Mouse (Mus musculus) frontal cortex, postnatal 10 days (tissue): ENCODE measurements around the gene Tepsin.

Source experiments
- DNase-seq, 2 experiments: peaks; one replicate each; pipeline ENCODE4 v3.0.0; 2022; ENCODE audit warnings: low spot score in 2 of 2, mixed read lengths in 1 of 2

The Tepsin gene

DNA sequence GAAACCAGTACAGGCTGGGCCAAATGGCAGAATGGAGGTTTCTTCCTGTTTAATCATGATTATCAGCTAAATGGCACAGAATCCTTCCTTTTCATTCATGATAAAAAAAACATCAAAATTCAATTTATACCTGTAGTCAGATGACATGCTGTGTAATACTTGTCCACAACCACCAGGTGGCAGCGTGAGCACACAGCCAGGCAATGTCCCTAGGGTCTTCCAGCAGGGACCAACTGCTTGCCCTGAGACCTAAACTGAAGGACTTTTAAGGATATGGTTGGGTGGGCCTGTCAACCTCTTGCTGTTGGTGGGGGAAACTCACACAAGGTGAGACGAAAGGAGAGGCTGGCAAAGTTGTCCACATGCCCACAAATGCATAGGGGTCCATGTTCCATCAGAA is 12.5 kb upstream of the Tepsin start:
- DNase-seq = peak in 1 of 2 experiments; percentile 63

DNA sequence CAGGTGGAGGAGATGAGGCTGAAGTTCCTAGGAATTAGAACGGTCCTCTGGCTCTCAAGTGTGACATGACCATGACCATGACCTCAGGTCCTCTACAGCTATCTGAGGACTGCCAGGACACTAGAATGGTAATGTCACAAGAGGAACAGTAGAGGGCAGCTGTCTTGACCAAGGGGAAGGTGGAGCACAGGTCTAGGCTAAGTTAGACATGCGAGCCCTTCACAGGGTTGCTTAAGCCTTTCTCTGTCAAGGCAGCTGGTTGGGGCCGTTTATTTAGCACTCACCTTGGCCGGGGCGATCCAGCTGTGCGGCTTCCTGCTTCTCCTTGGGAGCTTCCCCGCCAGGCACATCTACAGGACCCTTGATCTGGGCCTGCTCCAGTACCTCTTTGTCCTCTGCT is 12.0 kb upstream of the Tepsin start:
- no peak for DNase-seq

DNA sequence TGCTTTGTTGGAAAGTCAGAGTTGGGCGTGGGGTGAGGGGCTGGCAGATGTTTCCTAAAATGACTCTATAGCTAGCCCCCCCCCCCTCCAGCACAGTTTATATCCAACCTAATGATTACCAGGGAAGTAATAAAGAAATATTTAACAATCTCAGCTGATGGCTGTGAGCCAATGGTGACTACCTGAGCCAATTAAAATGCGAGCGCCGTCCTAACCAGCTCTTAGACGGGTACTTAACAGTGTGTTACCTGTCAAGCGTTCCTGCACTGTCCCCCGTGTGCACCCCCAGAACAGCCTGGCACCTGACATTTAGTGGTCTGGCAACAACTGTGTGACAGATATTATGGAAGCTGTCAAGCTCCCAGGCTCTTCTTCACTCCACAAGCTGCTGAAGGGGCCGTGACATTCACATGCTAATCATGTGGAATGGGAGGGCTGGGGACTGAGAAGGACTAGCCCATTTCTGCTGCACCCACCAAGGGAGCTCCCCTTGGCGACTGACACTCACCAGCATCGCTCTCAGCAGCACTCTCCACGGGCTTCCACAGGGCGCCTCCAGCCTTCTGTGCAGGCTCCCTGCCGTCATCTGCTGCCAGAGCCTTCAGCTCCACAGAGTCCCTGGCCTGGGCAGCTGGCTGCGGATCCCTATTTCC is 11.2 kb upstream of the Tepsin start:
- DNase-seq = no peak

DNA sequence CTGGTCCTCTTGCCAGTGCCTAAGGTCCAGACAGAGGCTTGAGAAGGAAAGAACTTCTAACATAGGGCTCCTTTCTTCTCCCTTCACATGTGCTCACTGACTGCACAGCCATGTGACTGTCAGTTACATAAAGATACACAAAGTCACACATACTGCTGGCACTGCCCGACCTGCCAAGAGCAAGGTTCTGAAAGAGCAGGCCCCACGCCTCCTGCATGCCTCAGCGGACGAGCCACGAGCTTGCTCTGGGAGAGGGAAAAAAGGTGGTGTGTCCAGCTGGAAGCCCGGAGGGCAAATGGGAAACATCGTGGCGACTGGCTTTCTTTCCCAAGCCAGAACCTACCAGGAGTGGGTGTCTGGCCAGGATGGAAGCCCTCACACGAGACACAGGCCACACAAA is 9.3 kb upstream of the Tepsin start:
- DNase-seq = no peak

DNA sequence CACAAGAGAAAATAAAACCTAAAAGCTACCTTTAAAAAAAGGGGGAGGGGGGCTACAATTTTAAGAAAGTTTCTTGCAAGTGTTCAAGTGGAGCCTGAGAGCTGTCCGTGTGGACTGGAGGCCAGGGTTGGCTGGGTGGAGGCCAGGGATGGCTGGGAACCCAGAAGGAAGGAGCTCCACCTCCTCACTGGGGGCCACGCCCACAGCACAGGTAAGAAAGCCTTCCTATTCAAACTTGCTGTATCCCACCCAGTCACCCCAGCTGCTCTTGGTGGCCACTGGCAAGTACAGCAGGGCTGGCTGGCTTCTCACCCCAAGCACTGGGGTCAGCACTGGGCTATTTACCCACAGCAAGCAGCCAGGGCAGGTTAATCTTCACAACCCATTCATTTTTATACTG is 8.5 kb upstream of the Tepsin start:
- DNase-seq = no peak

DNA sequence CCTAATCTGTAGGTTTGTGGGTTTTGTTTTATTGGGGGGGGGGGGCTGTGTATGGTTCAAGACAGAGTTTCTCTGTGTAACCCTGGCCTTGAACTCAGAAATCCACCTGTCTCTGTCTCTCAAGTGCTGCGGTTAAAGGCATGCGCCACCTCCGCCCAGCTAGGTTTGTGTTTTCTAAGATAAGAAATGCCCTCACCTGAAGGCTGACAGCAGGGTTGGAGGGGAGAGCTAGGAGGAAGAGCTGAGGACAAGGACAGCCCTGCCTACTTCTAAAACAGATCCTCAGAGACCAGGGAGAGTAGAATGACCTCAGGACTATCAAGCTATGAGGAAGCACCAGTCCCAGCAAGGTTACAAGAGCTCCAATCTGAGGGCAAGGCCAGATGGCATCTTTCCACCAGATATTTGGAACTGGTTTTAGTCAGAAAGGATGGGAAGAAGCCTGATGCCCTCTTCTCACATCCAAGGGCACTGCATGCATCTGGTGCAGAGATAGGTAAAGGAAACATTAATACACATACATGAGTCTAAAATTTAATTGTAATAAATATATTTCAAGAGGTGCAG is 5.0 kb upstream of the Tepsin start:
- no peak for DNase-seq

DNA sequence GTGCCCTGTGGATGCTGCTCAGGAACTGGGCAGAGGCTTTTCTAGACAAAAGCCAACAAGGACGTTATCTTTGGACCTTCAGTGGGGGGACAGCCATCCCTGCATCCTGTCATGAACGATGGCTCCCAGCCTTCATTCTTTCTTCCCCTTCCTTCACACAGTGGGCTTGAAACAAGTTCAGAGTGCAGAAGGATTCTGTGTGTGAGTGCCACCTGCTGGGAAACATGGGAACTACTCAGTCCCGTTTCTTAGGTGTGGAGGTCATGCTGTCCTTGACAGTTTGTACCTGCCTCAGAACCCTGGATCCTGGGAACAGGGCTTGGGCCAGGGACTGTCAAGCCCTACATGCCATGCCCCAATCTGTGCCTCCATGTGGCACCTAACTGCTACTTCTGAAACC is 2.5 kb upstream of the Tepsin start:
- DNase-seq = peak in 1 of 2 experiments; percentile 63

DNA sequence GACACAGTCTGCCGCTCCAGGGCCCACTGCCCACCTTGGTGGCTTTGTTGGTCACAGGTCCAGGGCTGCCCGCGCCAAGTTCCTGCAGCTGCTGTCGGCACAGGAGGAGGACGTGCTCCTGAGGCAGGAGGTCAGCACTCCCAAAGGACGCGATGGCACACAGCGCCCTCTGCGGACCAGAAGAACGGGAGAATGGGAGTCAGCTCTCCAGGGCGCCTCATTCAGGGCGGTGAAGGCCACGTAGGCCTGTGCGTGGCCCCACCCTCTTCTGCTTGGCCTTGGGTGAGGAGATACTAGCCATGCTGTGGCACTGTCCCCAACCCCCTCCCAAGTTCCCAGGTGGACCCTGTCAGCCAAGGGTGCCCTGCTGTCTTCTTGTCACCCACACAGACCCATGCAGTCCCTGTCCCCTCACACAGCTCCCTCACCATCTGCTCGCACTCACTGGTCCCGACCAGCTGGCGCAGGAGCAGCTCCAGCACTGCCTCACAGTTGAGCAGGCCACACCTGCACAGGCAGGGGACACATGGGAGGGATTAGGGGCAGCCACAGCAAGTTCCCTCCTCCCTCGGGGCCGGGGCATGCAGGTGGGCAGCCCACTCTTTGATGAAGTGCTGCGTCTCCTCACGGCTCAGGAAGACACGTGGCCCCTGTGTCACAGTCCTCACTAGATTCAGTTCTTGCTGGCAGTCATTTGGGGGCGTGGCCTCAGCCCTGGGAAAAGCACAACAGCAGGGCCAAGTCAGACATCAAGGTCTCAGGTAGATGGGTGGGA is 5.5 kb downstream of the Tepsin start:
- no peak for DNase-seq

DNA sequence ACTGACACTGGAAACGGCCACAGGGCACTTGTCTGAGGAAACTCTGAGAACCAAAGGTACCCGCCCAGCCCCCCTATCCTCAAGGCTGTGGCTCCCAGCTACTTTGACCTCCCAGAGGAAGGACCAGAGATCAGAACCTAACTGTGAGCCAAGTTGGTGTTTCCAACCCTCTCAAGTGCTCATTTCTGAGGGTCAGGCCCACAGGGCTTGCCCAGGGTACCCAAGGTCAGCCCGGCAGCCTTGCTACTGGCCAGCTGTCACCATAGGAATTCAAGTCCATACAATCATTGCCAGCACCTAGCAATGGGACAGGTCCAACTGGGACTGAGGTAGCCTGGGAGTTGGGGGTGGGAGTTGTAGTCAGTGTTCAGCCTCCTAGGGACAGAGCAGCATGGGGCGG is 7.9 kb downstream of the Tepsin start:
- no peak for DNase-seq

DNA sequence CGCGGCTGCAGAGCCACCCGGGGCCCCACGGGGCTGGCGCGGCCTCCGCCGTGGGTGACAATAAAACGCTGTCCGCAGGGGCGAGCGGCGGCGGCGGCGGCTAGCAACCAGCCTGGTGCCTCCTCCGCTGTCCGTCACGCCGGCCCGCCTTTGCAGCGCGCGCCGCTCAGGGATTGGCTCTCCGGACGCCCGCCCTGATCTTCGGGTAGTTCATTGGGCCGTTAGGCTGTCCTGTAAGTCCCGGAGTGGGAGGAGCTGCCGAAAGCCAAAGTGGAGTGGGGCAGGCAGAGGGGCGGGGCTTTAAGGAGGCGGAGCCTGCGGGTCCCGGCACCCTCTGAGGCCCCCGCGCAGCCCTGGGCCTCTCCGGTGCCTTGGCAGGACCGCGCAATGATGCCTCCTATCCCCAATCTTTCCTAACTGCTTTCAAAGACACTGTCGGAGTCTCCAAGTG is 11.8 kb downstream of the Tepsin start, which contains the start of gene Cep131:
Gene Cep131, minus strand, starts transcription at position 126 of the 451 bp plus-strand sequence.
- peak; percentile 95 to 98 for DNase-seq

DNA sequence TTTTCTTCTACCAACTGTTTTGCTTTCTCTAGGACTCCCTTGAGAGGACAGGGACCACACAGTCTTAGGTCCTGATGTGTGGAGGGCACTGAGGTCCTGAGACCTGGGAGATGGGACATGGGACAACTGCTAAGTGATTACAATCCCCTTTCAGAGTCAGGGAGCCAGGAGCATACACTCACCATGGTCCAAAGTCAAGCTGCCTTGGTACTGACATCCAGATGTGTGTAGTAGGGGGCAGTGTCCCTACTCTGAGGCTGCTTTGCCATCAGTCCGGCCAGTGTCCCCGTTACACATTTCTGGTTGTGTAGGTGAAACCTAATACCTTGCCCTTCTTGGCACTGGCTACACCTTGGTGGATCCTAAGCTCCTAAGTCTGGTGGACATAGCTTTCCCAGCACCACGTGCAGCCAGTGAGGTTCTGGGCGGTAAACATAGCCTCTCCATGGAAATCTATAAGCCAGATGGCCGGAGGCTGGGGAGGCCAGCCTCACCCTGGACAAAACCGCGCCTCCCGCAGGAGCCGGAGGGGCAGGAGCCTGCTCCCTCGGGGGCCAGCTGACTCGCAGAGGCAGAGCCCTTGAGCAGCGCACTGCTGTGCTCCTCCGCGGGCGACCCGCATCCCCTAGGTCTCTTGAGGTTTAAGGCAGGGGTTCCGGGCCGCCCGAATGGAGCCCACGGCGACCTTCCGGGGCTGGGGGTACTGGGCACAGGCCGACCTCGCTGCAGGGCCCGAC is 12.5 kb downstream of the Tepsin start:
- peak in 1 of 2 experiments; percentile 33 for DNase-seq

DNA sequence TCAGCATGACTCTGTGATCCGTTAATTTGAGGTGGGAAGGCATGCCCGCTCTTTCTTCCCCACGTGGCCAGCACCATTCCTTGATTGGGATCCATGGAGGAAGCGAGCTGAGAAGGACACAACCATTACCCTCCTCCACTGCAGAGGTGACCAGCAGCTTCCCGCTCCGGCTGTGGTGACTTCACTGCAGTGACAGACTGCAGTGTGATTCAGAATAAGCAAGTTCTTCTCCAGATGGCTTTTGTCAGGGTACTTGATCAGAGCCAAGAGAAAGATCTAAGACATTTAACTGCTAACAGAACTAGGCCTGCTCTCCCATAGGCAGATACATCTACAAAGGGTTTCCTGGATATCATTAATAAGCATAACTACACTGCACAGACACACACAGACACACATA is 18.2 kb downstream of the Tepsin start:
- no peak for DNase-seq

DNA sequence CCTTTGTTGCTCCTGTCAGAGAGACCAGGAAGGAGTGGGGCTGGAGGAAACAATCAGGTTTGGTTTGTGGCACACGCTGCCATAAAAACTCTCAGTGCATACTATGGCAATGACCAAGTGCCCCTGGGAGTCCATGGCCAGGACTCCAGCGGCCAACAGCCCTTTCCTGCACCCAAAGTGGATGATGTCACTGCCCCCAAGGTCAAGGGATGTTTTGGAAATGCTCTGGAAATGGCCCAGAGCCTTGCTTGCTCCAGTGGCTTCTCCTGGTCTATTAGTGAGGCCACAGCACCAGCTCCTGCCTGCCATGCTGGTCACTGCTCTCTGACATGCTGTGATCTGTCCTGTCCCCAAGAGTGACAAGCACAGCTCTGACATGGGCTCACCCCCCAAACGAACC is 22.3 kb downstream of the Tepsin start:
- DNase-seq = no peak

DNA sequence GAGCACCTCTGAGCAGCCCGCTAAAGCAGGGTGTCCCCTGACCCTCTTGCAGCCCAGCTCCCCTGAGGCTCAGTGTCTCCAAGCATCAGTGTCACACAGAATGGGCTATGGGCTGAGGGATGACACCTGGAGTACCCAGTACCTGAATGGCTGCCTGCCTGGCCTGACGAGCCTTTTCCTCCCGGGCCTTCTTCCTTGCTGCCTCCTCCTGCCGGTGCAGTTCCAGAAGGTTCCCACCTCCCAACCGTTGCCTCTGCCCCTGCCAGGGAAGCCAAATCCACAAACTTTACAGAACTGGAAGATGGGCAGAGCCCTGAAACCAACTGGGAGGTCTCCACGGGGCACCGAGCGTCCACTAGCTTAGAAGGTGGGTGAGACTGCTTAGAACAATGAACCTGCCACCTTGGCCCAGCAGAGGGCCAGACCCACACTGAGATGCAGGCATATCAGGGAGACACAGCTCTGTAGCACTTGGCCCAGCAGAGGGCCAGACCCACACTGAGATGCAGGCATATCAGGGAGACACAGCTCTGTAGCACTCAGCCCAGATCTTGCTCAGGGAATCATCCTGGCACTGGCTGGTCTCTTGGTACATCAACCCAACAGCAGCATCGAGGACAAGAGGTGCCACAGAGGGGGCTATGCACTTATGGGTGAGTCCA is 25.4 kb downstream of the Tepsin start:
- no peak for DNase-seq

DNA sequence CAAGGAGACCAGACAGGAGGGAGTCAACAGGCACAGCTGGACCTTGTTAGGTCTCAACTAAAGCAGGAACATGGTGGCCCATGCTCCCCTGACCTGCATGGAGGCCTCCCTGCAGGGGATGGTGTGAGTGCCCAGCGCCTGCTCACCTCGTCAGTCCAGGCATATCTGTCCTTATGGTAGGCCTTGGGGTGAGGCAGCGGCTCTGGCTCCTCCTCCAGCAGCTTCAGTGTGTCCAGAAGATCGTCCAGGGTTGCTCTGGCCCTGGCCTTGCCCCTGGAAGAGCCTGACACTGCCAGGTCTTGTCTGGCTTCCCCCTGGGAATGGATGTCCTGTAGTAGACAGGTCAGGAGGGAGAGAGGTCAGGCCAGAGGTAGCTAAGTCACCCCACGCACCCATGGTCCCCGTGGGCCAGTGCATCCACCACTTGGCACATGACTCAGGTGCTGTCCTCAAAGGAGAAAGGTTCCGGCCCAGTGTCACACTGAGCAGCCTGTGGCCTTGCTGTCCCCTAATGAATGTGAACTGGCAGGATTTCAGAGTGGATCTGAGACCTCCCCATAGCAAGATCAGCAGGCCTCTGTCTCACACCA is 26.7 kb downstream of the Tepsin start:
- DNase-seq = no peak

DNA sequence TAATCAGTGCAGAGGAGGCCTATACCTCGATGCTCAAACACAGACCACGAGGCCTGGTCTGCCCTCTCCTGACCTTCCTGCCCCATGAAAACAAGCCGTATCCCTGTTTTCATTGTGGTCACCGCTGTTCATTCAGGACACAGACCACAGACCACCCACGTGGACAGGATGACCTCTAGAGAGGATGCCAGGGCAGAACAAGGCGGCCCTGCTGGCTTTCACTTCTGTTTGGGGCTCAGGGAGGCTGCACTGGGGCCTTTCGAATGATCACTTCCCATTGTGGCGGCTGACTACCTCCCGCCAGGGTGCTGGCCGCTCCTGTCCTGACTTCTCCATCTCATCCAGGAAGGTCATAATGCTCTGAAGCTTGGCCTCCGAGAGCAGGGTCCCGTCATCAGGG is 27.5 kb downstream of the Tepsin start:
- no peak for DNase-seq

DNA sequence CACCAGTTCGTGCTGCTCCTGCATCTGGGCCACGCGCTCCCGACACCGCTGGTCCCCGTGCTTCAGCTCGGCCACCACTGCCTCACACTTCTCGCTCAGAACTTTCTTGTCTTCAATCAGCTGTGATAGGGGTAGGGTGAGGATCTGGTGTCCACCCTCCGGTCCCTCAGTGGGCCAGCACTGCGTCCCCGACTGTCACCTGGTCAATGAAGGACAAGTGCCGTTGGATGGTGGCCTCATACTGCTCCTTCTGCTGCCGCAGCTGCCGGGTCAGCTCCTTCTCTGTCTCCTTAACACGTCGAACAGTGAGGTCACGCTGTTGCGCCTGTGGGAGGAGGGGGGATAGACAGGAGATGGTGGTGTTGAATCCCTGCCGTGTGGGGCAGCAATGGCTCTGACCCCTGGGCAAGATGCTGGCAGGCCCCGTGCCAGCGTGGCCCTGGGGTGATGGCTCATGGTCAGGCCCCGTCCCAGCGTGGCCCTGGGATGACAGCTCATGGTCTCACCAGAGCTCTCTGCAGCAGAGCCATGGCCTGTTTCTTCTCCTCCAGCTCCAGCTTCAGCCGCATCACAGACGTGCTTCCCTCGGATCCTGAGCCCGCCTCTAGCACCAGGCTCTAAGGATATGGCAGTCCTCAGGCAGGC is 28.1 kb downstream of the Tepsin start:
- no peak for DNase-seq

DNA sequence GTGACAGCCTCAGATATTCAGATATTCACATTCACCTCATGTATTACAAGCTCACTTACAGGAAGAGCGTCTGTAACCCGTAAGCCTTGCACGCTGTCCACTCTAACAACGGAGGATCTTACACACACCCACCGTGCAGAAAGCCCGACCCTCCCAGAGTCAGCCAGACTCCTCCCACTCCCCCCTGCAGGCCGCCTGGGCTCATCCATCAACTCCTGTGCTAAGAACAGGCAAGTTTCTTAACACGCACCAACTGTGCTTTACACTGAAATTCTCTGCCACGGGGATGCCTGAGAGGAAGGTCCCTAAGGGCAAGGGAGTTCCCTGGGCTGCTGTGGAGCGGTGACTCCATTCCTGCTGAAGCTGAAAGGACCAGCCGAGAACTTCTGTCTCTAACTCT is 29.3 kb downstream of the Tepsin start:
- no peak for DNase-seq

DNA sequence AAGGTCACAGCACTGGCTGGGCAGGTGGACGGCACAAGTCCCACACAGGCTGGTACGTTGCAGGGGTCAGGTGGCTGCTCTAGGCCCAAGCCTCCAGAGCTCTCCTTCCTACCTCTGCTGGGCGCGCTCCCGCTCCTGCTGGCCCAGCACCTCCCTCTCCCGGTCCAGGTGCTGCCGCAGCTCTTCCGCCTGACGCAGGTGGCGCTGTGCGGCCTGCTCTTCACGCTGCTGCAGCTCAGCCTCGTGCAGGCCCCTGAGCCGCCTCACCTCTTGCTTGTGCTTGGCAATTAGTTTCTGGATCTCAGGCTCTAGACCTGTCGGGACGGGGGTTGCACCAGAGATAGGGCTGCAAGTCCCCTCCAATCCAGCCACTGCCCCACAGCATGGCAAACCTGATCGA is 30.7 kb downstream of the Tepsin start:
- DNase-seq = no peak

DNA sequence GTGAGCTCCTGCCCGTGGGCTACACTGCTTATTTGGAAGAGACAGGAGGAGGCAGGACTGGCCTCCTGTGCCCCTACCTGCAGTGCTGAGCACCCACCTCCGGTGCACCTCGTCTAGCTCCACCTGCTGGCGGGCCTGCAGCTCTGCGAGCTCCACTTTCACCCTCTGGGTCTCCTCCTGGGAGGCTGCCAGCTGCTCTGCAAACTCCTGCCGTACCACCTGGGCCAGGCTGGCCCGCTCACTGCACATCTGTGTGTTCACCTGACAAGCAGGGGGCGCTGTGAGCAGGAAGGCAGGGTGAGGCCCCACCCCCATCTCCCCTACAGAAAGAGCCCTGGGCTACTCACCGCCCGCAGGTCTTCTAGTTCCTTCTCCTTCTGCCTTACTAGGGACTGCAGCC is 33.2 kb downstream of the Tepsin start:
- DNase-seq = peak in 1 of 2 experiments; percentile 47

DNA sequence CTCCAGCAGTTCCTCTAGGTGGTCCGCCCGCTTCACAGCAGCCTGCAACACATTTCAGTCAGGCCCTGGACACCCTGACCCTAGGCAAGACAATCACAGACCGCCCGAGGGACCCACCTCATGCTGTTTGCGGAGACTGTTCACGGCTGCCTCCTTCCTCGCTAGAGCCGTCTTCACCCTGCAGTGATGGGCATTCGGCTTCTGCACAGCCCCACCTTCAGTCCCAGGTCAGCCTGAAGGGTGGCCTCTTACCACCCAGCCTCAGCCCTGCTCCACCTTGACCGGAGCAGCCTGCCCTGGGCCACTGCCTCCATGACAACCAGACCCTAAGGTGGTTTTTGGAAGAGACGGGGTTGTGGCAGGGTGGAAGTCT is 33.9 kb downstream of the Tepsin start:
- DNase-seq = no peak
